Mouse (Mus musculus): ENCODE measurements around the gene Proser1.

Gene Proser1

GRCm38 (mm10) chr3:53463046-53463764, at the start of gene Proser1, which contains the start of gene Nhlrc3:
Gene Proser1, plus strand, starts transcription at chr3:53463666.
Gene Nhlrc3, minus strand, starts transcription at chr3:53463332.
- peak; percentile 96 to 98 for DNase-seq

GRCm38 (mm10) chr3:53413959-53414358, 49.5 kb upstream of the Proser1 start:
- peak; percentile 19 to 34 for DNase-seq

GRCm38 (mm10) chr3:53416036-53416506, 47.4 kb upstream of the Proser1 start:
- no peak for DNase-seq

- no peak for DNase-seq
These were observed 45.8 kb upstream of the Proser1 start for GRCm38 (mm10) chr3:53417701-53418100.

- no peak for DNase-seq
These were observed 41.8 kb upstream of the Proser1 start for GRCm38 (mm10) chr3:53421656-53422055.

- DNase-seq: no peak
These were observed 40.8 kb upstream of the Proser1 start for GRCm38 (mm10) chr3:53422691-53423090.

- DNase-seq: no peak
These were observed 39.9 kb upstream of the Proser1 start for GRCm38 (mm10) chr3:53423576-53423975.

- DNase-seq: no peak
These were observed 28.9 kb upstream of the Proser1 start for GRCm38 (mm10) chr3:53434610-53435009.

GRCm38 (mm10) chr3:53436550-53436949, 26.9 kb upstream of the Proser1 start:
- no peak for DNase-seq

GRCm38 (mm10) chr3:53445540-53445939, 17.9 kb upstream of the Proser1 start:
- DNase-seq: no peak

GRCm38 (mm10) chr3:53446801-53447200, 16.7 kb upstream of the Proser1 start:
- no peak for DNase-seq

GRCm38 (mm10) chr3:53448208-53448607, 15.3 kb upstream of the Proser1 start:
- peak in 1 of 2 experiments; percentile 53 for DNase-seq

- no peak for DNase-seq
These were observed 12.8 kb upstream of the Proser1 start for GRCm38 (mm10) chr3:53450666-53451065.

- DNase-seq: peak; percentile 18 to 51
These were observed 11.1 kb upstream of the Proser1 start for GRCm38 (mm10) chr3:53452351-53452750.

GRCm38 (mm10) chr3:53453346-53453745, 10.1 kb upstream of the Proser1 start:
- DNase-seq: no peak

GRCm38 (mm10) chr3:53454005-53454404, 9.5 kb upstream of the Proser1 start:
- no peak for DNase-seq

- DNase-seq: no peak
These were observed 8.9 kb upstream of the Proser1 start for GRCm38 (mm10) chr3:53454561-53454960.

GRCm38 (mm10) chr3:53454984-53455383, 8.5 kb upstream of the Proser1 start:
- no peak for DNase-seq

- no peak for DNase-seq
These were observed 5.7 kb upstream of the Proser1 start for GRCm38 (mm10) chr3:53457750-53458149.

GRCm38 (mm10) chr3:53460106-53460505, 3.4 kb upstream of the Proser1 start:
- DNase-seq: no peak

- no peak for DNase-seq
These were observed 793 bp upstream of the Proser1 start for GRCm38 (mm10) chr3:53462701-53463045.

- DNase-seq: no peak
These were observed 274 bp downstream of the Proser1 start for GRCm38 (mm10) chr3:53463765-53464114.

- DNase-seq: no peak
These were observed 756 bp downstream of the Proser1 start for GRCm38 (mm10) chr3:53464146-53464698.

GRCm38 (mm10) chr3:53465330-53465729, 1.9 kb downstream of the Proser1 start:
- DNase-seq: no peak

GRCm38 (mm10) chr3:53466481-53466880, 3.0 kb downstream of the Proser1 start:
- DNase-seq: no peak

All from lung, postnatal 4 days (tissue).